Mouse (Mus musculus) limb, embryonic 12.5 days (tissue): ENCODE data around the gene Pex26. TPM values are rescaled to one million over a fixed set of nuclear protein-coding genes. Genes with fewer than 3 reads are reported as not detected.

Experiments used
- ATAC-seq: fragments of 200-750 bp; cut with Nextera tagmentation; 2 replicates; pipeline ENCODE4 v1.8.0; 2017; ENCODE audit warnings: low read depth, moderate TSS enrichment; ENCODE audit not compliant: insufficient number of reproducible peaks, insufficient read depth, low FRiP score, low TSS enrichment
- H3K27ac ChIP-seq: fragments of 300-500 bp; sonication (generic); 2 replicates; pipeline ENCODE4 v1.5.1; 2016; ENCODE audit warnings: mild to moderate bottlenecking, moderate library complexity
- H3K27me3 ChIP-seq: fragments of 300-500 bp; sonication (generic); 2 replicates; pipeline ENCODE4 v1.6.1; 2016; ENCODE audit warnings: mild to moderate bottlenecking, moderate library complexity
- H3K36me3 ChIP-seq: fragments of 300-500 bp; sonication (generic); 2 replicates; pipeline ENCODE4 v1.6.1; 2016; ENCODE audit warnings: mild to moderate bottlenecking, moderate library complexity
- H3K4me1 ChIP-seq: fragments of 300-500 bp; sonication (generic); replicated peaks from 2 replicates; pipeline ENCODE4 v1.6.1; 2016
- H3K4me2 ChIP-seq: fragments of 300-500 bp; sonication (generic); 2 replicates; pipeline ENCODE4 v1.6.1; 2016; ENCODE audit warnings: mild to moderate bottlenecking, moderate library complexity
- H3K4me3 ChIP-seq: fragments of 300-500 bp; sonication (generic); replicated peaks from 2 replicates; pipeline ENCODE4 v1.5.1; 2016; ENCODE audit warnings: mild to moderate bottlenecking
- H3K9ac ChIP-seq: fragments of 300-500 bp; sonication (generic); replicated peaks from 2 replicates; pipeline ENCODE4 v1.6.1; 2016; ENCODE audit warnings: mild to moderate bottlenecking, moderate library complexity
- H3K9me3 ChIP-seq: fragments of 300-500 bp; sonication (generic); 2 replicates; pipeline ENCODE4 v1.6.1; 2016; ENCODE audit warnings: mild to moderate bottlenecking, moderate library complexity
- WGBS: fragments of 180-500 bp; shearing (Covaris S2); methylation state at CpG from one replicate; pipeline ENCODE4 v1.1.7; 2016; 5-methylcytosine and 5-hydroxymethylcytosine counted together
- polyA plus RNA-seq: library from polyadenylated mRNA; unstranded; fragments of >200 nt; fragmentation: Nextera tagmentation; extraction: Ambion mirVana; gene quantifications from 2 replicates; pipeline ENCODE4 v1.2.1, GENCODE M21; 2016

Gene Pex26
- polyA plus RNA-seq, 1 experiment from 2014 or later, result 10.9 TPM

DNA sequence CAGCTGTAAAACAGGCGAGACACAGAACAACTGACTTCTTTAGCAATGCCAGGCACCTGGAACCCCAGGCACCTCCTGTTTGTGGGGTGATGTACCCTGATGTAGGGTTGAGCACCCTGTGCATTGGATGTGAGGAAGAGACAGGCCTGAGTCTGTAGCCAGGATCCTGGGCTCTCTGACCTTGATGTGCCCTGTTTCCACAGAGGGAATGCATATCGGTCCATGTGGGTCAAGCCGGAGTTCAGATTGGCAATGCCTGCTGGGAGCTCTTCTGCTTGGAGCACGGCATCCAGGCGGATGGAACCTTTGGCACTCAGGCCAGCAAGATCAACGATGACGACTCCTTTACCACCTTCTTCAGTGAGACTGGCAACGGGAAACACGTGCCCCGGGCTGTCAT is 36.7 kb downstream of the Pex26 start:
- no peaks in the 10 kb centered on the region for H3K4me1 ChIP-seq
- no peak overlapping the region for H3K27ac ChIP-seq
- no peaks in the 10 kb centered on the region for H3K36me3 ChIP-seq
- H3K9ac ChIP-seq, result no peak overlapping the region
- H3K4me2 ChIP-seq, result no peak overlapping the region
- ATAC-seq, result no peak
- 89% methylated on average over 10 of the region's 10 CpGs for WGBS
- no peak overlapping the region for H3K4me3 ChIP-seq
- H3K27me3 ChIP-seq, result no peaks in the 10 kb centered on the region; the same call in 1 of the 2 replicates
- H3K9me3 ChIP-seq, result no peaks in the 10 kb centered on the region

DNA sequence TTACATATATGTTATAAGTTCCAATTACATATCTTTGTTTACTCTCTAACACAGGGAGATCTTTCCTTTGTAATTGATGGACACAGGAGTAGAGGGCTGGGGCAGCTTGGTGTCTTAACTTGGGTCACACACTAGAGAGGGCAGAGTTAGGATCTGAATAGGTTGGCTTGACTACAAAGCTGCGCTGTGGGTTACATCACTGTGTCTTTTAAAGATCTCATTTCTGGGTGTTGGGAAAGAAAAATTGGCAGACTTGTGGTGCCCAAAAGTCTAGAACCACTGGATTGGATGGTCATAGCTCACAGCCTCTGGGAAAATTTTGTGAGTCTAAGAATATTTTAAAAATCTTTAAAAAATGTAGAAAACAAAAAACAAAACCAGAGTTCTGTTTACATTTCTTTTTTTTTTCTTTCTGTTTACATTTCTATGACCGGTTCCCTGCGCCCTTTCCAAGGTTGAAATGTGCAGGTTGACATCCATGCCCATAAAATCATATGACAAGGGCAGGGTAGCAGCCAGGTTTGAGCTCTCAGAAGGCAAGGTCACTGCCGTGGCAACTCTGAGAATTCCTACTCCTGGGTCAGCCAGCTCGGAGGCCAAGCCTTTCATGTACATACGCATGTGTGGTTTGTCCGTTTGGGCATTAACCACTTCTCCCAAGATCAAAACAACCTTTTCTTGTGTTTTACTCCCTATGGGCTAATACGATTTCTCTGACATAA is 38.6 kb downstream of the Pex26 start:
- Histone ChIP-seq H3K9ac (no peak overlapping the region), H3K4me1 (no peaks in the 10 kb centered on the region), H3K4me3 (no peak overlapping the region), H3K9me3 (no peaks in the 10 kb centered on the region), H3K27ac (no peak overlapping the region), H3K36me3 (no peaks in the 10 kb centered on the region), H3K27me3 (no peaks in the 10 kb centered on the region; the same call in 1 of the 2 replicates), H3K4me2 (no peak overlapping the region)
- no peak for ATAC-seq
- WGBS, result 82% methylated on average over 8 of the region's 8 CpGs

DNA sequence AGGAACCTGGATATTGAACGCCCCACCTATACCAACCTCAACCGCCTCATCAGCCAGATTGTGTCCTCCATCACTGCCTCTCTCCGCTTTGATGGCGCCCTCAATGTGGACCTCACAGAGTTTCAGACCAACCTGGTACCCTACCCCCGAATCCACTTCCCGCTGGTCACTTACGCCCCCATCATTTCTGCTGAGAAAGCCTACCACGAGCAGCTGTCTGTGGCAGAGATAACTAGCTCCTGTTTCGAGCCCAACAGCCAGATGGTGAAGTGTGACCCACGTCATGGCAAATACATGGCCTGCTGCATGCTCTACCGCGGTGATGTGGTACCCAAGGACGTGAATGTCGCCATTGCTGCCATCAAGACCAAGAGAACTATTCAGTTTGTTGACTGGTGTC is 39.5 kb downstream of the Pex26 start:
- Histone ChIP-seq H3K27me3 (no peaks in the 10 kb centered on the region), H3K4me3 (no peak overlapping the region), H3K27ac (no peak overlapping the region), H3K36me3 (no peaks in the 10 kb centered on the region), H3K4me1 (no peaks in the 10 kb centered on the region), H3K4me2 (no peak overlapping the region), H3K9me3 (no peaks in the 10 kb centered on the region), H3K9ac (no peak overlapping the region)
- WGBS, result 93% methylated on average over 14 of the region's 14 CpGs
- no peak for ATAC-seq

DNA sequence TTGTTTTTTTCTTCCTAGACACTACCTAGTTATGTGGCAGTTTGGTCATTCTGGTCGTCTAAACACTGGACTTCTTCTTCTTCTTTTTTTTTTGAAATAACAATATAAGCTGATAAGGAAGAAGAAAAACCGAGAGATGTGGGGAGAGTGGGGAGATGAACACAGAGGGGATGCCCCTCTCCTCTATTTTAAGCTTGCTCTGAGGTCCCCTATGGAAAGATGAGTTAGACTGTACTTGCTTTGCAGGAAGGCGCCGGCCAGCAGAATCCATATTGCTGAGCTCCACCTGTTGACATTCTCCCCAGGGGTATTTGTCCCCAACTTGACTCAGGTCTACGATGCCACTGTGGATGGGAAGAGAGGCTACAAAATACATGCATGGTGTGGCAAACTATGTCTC is 40.6 kb downstream of the Pex26 start:
- H3K36me3 ChIP-seq, result no peaks in the 10 kb centered on the region
- no peak for ATAC-seq
- no peak overlapping the region for H3K9ac ChIP-seq
- H3K27ac ChIP-seq, result no peak overlapping the region
- H3K27me3 ChIP-seq, result no peaks in the 10 kb centered on the region
- no peaks in the 10 kb centered on the region for H3K9me3 ChIP-seq
- H3K4me3 ChIP-seq, result no peak overlapping the region
- WGBS, result 77% methylated on average over 5 of the region's 5 CpGs
- H3K4me1 ChIP-seq, result no peaks in the 10 kb centered on the region
- no peak overlapping the region for H3K4me2 ChIP-seq

DNA sequence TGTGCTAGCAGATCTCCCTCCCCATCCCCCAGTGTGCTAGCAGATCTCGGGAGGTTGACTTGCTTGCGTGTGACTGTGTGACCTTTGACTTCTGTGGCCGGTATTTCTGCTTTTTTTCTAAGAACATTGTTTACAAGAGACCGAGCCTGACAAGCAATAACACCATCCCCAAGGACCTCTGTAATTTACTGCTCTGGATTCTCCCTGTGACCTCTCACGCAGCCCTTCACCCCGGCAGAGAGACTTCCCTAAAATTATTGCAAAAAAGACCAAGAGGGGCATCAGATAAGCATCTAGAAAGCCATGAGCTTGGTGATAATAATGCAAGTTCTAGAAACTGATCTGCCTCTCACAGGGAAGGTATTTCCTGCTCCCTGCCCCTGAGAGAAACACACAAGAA is 41.5 kb downstream of the Pex26 start:
- no peaks in the 10 kb centered on the region for H3K9me3 ChIP-seq

DNA sequence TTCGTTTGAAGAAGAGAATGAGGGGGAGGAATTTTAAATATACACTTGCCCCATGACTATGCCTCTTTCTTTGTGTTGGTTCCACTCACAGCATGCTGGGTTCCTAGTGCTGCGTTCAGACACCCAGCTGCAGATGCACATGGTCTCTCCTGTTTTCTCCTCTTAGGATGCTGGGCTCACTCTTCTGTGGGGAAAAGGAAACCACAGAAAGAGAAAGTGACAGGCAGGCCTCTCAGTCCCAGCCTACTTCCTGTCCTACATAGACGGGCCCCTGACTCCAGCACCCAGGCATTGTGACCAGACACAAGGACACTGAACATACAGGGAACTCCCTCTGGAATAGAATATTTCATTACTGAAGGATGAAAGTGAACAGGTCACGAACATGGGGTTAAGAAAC is 42.6 kb downstream of the Pex26 start:
- no peaks in the 10 kb centered on the region for H3K9me3 ChIP-seq
- WGBS, result 74% methylated on average over 4 of the region's 4 CpGs
- no peaks in the 10 kb centered on the region for H3K36me3 ChIP-seq
- no peak overlapping the region for H3K4me2 ChIP-seq
- H3K4me1 ChIP-seq, result no peaks in the 10 kb centered on the region
- H3K4me3 ChIP-seq, result no peak overlapping the region
- ATAC-seq, result no peak
- H3K27me3 ChIP-seq, result no peaks in the 10 kb centered on the region
- no peak overlapping the region for H3K9ac ChIP-seq
- no peak overlapping the region for H3K27ac ChIP-seq

More for the DNA sequence above, 41.5 kb downstream of the Pex26 start:
- H3K4me3 ChIP-seq, result no peak overlapping the region
- no peak overlapping the region for H3K9ac ChIP-seq
- no peak overlapping the region for H3K4me2 ChIP-seq
- H3K36me3 ChIP-seq, result no peaks in the 10 kb centered on the region
- ATAC-seq, result no peak
- no peaks in the 10 kb centered on the region for H3K27me3 ChIP-seq
- no peak overlapping the region for H3K27ac ChIP-seq
- 7% methylated on average over 6 of the region's 6 CpGs for WGBS
- no peaks in the 10 kb centered on the region for H3K4me1 ChIP-seq

DNA sequence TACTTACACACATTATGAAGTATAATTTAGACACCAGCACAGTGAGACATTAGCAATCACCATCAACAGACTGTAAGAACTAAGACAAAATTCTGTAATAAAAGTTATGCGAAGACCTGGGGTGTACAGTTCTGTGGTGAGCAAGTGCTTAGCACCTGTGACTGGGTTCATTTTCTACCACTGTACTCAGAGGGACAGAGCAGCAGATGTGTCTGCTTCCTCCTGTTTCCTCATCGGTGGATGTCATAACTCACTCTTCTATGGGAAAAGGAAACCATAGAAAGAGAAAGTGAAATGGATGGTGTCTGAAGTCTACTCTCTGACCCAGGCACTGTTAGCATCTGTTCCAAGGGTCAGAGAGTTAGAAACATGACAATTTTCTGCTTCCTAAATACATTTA is 43.3 kb downstream of the Pex26 start:
- WGBS, result 89% methylated on average over 2 of the region's 2 CpGs
- Histone ChIP-seq H3K36me3 (no peaks in the 10 kb centered on the region), H3K9me3 (no peaks in the 10 kb centered on the region), H3K4me1 (no peaks in the 10 kb centered on the region), H3K4me3 (no peak overlapping the region), H3K27me3 (no peaks in the 10 kb centered on the region), H3K9ac (no peak overlapping the region), H3K4me2 (no peak overlapping the region), H3K27ac (no peak overlapping the region)
- no peak for ATAC-seq

DNA sequence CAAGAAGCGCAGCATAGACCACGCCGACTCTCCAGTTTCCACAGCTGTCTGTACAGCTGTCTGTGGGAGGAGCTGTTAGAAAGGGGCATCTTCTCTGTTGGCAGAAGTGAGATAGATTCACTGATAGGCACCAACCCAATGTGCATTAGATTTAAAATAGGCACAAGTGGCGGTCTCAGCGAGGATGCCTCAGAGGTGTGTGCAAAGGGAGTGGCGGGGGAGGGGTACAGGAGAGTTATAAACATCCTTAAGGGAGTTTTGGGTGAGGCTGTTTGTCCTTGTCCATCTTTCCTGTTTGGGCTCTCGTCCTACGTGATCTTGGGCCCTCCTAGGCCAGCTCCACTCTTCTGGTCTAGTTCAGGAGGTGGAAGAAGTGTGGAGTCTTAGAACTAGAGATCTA is 45.0 kb downstream of the Pex26 start:
- no peak overlapping the region for H3K27ac ChIP-seq
- H3K4me3 ChIP-seq, result no peak overlapping the region
- H3K4me2 ChIP-seq, result no peak overlapping the region
- 68% methylated on average over 8 of the region's 8 CpGs for WGBS
- no peak overlapping the region for H3K9ac ChIP-seq
- ATAC-seq, result no peak
- H3K36me3 ChIP-seq, result no peaks in the 10 kb centered on the region
- H3K9me3 ChIP-seq, result no peaks in the 10 kb centered on the region
- no peaks in the 10 kb centered on the region for H3K4me1 ChIP-seq
- no peaks in the 10 kb centered on the region for H3K27me3 ChIP-seq

DNA sequence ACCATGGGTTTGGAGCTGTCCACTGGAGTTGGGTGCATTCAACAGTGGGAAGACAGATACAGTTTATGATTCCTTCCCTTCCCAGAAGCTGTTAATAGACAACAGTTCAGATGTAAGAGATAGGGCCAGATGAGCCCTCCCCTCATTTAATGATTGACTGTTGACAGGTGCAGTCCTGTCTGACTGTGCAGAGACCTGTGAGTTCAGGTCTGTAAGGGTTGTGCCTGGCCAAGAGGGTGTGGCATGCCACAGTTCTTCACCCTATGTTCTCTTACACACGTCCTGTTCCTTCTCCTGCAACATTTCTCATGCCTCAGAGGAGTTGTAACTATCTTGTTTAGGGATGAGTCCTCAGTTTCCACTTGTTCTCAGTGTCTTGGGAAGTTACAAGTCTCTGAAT is 49.2 kb downstream of the Pex26 start:
- H3K4me1 ChIP-seq, result no peaks in the 10 kb centered on the region
- no peaks in the 10 kb centered on the region for H3K9me3 ChIP-seq
- no peaks in the 10 kb centered on the region for H3K36me3 ChIP-seq
- no peak overlapping the region for H3K4me3 ChIP-seq
- no peaks in the 10 kb centered on the region for H3K27me3 ChIP-seq
- no peak overlapping the region for H3K27ac ChIP-seq
- no peak overlapping the region for H3K9ac ChIP-seq
- 57% methylated on average over 1 of the region's 1 CpGs for WGBS
- no peak overlapping the region for H3K4me2 ChIP-seq
- ATAC-seq, result no peak

DNA sequence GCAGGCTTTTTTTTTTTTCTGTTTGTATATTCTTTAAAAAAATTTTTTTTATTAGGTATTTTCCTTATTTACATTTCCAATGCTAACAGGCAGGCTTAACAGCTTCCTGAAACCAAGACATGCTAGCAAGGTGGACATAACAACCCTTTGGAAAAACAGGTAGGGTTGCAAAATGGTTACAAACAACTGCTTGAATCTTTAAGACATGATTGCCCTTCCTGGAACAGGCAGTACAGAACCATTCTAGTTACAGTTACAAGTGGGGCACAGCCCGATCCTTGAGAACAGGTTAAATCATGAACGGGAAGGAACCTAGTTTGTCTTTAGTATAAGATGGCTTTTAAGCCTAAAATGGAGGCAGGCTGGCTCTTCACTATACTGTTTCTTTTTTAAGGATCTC is 52.9 kb downstream of the Pex26 start:
- Histone ChIP-seq H3K4me2 (no peak overlapping the region), H3K9me3 (no peaks in the 10 kb centered on the region), H3K9ac (no peak overlapping the region), H3K27me3 (no peaks in the 10 kb centered on the region), H3K27ac (no peak overlapping the region), H3K36me3 (no peaks in the 10 kb centered on the region), H3K4me3 (no peak overlapping the region), H3K4me1 (no peaks in the 10 kb centered on the region)
- WGBS, result 89% methylated on average over 2 of the region's 2 CpGs
- ATAC-seq, result no peak

DNA sequence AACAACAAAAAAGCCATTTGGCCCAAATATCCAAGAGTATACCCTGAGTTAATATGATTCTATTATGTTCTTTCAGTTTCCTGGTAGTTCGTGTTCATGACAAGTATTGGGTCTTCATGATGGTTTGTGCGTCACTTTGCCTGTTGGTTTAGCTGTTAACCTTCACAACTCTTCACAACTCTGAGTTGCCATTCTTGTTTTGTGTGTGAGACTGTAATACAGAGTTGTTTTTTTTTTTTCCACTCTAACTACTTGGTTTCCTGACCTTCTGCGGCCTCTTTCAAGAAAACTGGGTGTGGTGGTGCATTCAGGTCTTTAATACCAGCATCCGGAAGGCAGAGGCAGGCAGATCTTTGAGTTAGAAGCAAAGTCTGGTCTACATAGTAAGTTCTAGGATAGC is 54.7 kb downstream of the Pex26 start:
- Histone ChIP-seq H3K36me3 (no peaks in the 10 kb centered on the region), H3K27ac (no peak overlapping the region), H3K27me3 (peaks cover 6% of the 10 kb centered on the region; the same call in 1 of the 2 replicates), H3K9ac (no peak overlapping the region), H3K9me3 (no peaks in the 10 kb centered on the region), H3K4me2 (no peak overlapping the region), H3K4me3 (no peak overlapping the region), H3K4me1 (no peaks in the 10 kb centered on the region)
- no peak for ATAC-seq
- WGBS, result 95% methylated on average over 4 of the region's 4 CpGs

DNA sequence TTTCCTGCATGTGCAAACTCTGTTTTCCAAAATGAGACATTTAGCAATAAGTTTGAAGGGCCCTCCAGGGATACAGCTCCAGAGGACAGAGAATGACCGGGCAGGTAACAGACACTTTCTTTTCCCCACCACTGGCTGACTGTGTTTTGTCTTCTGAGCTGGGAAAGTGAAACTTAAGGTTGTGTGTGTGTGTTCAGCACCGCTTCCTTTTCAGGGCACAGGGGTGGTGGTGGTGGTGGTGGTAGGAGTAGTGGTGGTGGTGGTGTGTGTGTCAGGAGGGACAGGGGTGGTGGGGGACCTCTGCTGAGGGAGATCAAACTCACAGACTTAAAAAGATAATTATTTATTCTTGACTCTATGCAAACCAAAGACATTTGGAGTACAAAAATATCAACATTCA is 58.3 kb downstream of the Pex26 start:
- H3K4me3 ChIP-seq, result no peak overlapping the region
- WGBS, result 76% methylated on average over 2 of the region's 2 CpGs
- H3K27me3 ChIP-seq, result peaks cover 18% of the 10 kb centered on the region
- H3K27ac ChIP-seq, result no peak overlapping the region
- no peaks in the 10 kb centered on the region for H3K4me1 ChIP-seq
- H3K9me3 ChIP-seq, result no peaks in the 10 kb centered on the region
- ATAC-seq, result no peak
- H3K4me2 ChIP-seq, result no peak overlapping the region
- no peaks in the 10 kb centered on the region for H3K36me3 ChIP-seq
- H3K9ac ChIP-seq, result no peak overlapping the region
